11 mouse cellular contexts compared by ENCODE assay signal in the genomic region with DNA sequence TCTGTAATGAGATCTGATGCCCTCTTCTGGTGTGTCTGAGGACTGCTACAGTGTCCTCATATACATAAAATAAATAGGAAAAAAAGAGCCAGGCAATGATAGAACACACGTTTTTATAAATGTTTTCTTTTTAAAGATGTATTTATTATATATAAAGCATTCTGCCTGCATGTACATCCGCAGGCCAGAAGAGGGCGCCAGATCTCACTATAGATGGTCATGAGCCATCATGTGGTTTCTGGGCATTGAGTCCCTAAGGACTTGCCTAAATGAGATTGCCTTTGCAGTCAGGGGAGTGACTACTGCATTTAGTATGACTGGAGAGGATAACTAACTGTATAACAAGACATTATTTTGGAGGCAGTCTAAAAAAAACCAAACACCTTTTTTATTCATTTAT. TPM values are rescaled to one million over a fixed set of nuclear protein-coding genes. Genes with fewer than 3 reads are reported as not detected.
DNase-seq lines count a peak whose midpoint lies in the region; ATAC-seq and TF ChIP-seq lines count a peak whose summit lies in the region.
"Had no signal": no experiment of that assay in that cellular context is flagged by ENCODE, and none has a peak within 500 bp of the region (broad histone marks: within the 10 kb centered on the region; RNA-seq: fewer than 3 reads in every experiment).

No protein-coding gene starts in this region.

- TF ChIP-seq EP300 in CH12.LX (IDR thresholded peaks at IDR 0.05; ENCODE audit: low read length), result no peak
- TF ChIP-seq EP300 in lung, postnatal 0 days (IDR thresholded peaks at IDR 0.05), result no peak

- DNase-seq in hindbrain, postnatal 0 days (ENCODE audit: low spot score), result peak; percentile 19
- peak; percentile 56 for DNase-seq in CH12.LX (ENCODE audit: extremely low read depth)
- peak; percentile 30 for DNase-seq in lung, postnatal 0 days (ENCODE audit: low spot score)
- no peak for DNase-seq in right cerebral cortex, postnatal 14 days
- DNase-seq in urinary bladder, postnatal 36 days (ENCODE audit: low spot score in 2 of 2), result no peak

- H3K36me3 ChIP-seq in hindbrain, postnatal 0 days (ENCODE audit: insufficient read depth, low read length), result no peaks in the 10 kb centered on the region
- no peaks in the 10 kb centered on the region for H3K36me3 ChIP-seq in hindbrain, embryonic 12.5 days
- no peaks in the 10 kb centered on the region for H3K36me3 ChIP-seq in CH12.LX (replicated peaks in 1 of 2; ENCODE audit: control insufficient read depth in 1 of 2, insufficient read depth in 1 of 2, low read length in 1 of 2)
- H3K36me3 ChIP-seq in lung, postnatal 0 days (ENCODE audit: insufficient read depth, low read length), result no peaks in the 10 kb centered on the region
- H3K36me3 ChIP-seq: embryonic facial prominence, embryonic 15.5 days; lung, embryonic 15.5 days had no signal

- H3K4me2 ChIP-seq in hindbrain, postnatal 0 days (ENCODE audit: low read depth, low read length), result no peak overlapping the region
- H3K4me2 ChIP-seq in hindbrain, embryonic 12.5 days (replicated peaks), result no peak overlapping the region
- no peak overlapping the region for H3K4me2 ChIP-seq in CH12.LX (ENCODE audit: insufficient read depth, low read depth, poor library complexity, severe bottlenecking)
- no peak overlapping the region for H3K4me2 ChIP-seq in lung, postnatal 0 days (replicated peaks; ENCODE audit: low read depth, low read length)
- H3K4me2 ChIP-seq: embryonic facial prominence, embryonic 15.5 days; lung, embryonic 15.5 days had no signal

- H3K4me3 ChIP-seq in hindbrain, postnatal 0 days (ENCODE audit: low read length), result no peak overlapping the region
- H3K4me3 ChIP-seq in hindbrain, embryonic 12.5 days, result no peak overlapping the region
- H3K4me3 ChIP-seq in CH12.LX (replicated peaks in 1 of 3; ENCODE audit: low read depth in 2 of 3, low read length in 2 of 3, poor library complexity in 1 of 3), result no peak overlapping the region
- no peak overlapping the region for H3K4me3 ChIP-seq in bone marrow, adult 2 months (replicated peaks; ENCODE audit: control insufficient read depth, low read depth, low read length)
- no peak overlapping the region for H3K4me3 ChIP-seq in lung, postnatal 0 days (ENCODE audit: low read depth, low read length)
- H3K4me3 ChIP-seq: embryonic facial prominence, embryonic 15.5 days; lung, embryonic 15.5 days had no signal

- H3K9me3 ChIP-seq in hindbrain, postnatal 0 days (ENCODE audit: low read length), result no peaks in the 10 kb centered on the region
- no peaks in the 10 kb centered on the region for H3K9me3 ChIP-seq in hindbrain, embryonic 12.5 days (replicated peaks)
- H3K9me3 ChIP-seq in CH12.LX (replicated peaks; ENCODE audit: low read length), result no peaks in the 10 kb centered on the region
- H3K9me3 ChIP-seq in lung, postnatal 0 days (ENCODE audit: low read length), result no peaks in the 10 kb centered on the region
- H3K9me3 ChIP-seq: embryonic facial prominence, embryonic 15.5 days; lung, embryonic 15.5 days had no signal

- TF ChIP-seq CTCF in hindbrain, postnatal 0 days (IDR thresholded peaks at IDR 0.05; ENCODE audit: low read depth), result peak; percentile 56
- peak; percentile 58 to 61 for TF ChIP-seq CTCF in CH12.LX (conservative IDR thresholded peaks at IDR 0.05 in 1 of 2, IDR thresholded peaks at IDR 0.05 in 1 of 2; ENCODE audit: low read depth in 2 of 2, low read length in 2 of 2)
- TF ChIP-seq CTCF in bone marrow, adult 2 months (IDR thresholded peaks at IDR 0.05; ENCODE audit: control insufficient read depth, insufficient read depth, low read length), result peak; percentile 48
- peak; percentile 63 for TF ChIP-seq CTCF in lung, postnatal 0 days (IDR thresholded peaks at IDR 0.05)

- WGBS in hindbrain, postnatal 0 days, result 16% methylated on average over 3 of the region's 3 CpGs
- 17% methylated on average over 3 of the region's 3 CpGs for WGBS in hindbrain, embryonic 12.5 days
- 7% methylated on average over 3 of the region's 3 CpGs for WGBS in bone marrow, adult 2 months
- 9% methylated on average over 3 of the region's 3 CpGs for WGBS in lung, postnatal 0 days

- H3K9ac ChIP-seq in hindbrain, postnatal 0 days (replicated peaks; ENCODE audit: low read length), result no peak overlapping the region
- no peak overlapping the region for H3K9ac ChIP-seq in hindbrain, embryonic 12.5 days
- H3K9ac ChIP-seq in CH12.LX (ENCODE audit: insufficient read depth, low read depth), result no peak overlapping the region
- no peak overlapping the region for H3K9ac ChIP-seq in lung, postnatal 0 days (replicated peaks; ENCODE audit: low read depth)
- H3K9ac ChIP-seq: embryonic facial prominence, embryonic 15.5 days; lung, embryonic 15.5 days had no signal

- no peaks in the 10 kb centered on the region for H3K27me3 ChIP-seq in hindbrain, postnatal 0 days (ENCODE audit: insufficient read depth, low read length)
- no peaks in the 10 kb centered on the region for H3K27me3 ChIP-seq in hindbrain, embryonic 12.5 days
- H3K27me3 ChIP-seq in CH12.LX (replicated peaks), result no peaks in the 10 kb centered on the region
- H3K27me3 ChIP-seq in lung, postnatal 0 days (replicated peaks; ENCODE audit: insufficient read depth, low read length), result no peaks in the 10 kb centered on the region
- H3K27me3 ChIP-seq: embryonic facial prominence, embryonic 15.5 days; lung, embryonic 15.5 days had no signal

- peak; percentile 13 for TF ChIP-seq RAD21 in CH12.LX (IDR thresholded peaks at IDR 0.05; ENCODE audit: low read depth, low read length)

- no peak for TF ChIP-seq POLR2A in CH12.LX (IDR thresholded peaks at IDR 0.05; ENCODE audit: low read depth, low read length)
- TF ChIP-seq POLR2A in bone marrow, adult 2 months (IDR thresholded peaks at IDR 0.05; ENCODE audit: borderline replicate concordance, control insufficient read depth, low read depth, low read length), result no peak

- no peaks in the 10 kb centered on the region for H3K4me1 ChIP-seq in hindbrain, postnatal 0 days (ENCODE audit: insufficient read depth, low read length)
- H3K4me1 ChIP-seq in hindbrain, embryonic 12.5 days, result no peaks in the 10 kb centered on the region
- H3K4me1 ChIP-seq in CH12.LX (ENCODE audit: control insufficient read depth in 1 of 2, insufficient read depth in 2 of 2), result no peaks in the 10 kb centered on the region
- H3K4me1 ChIP-seq in bone marrow, adult 2 months (ENCODE audit: control insufficient read depth, insufficient read depth, low read length), result no peaks in the 10 kb centered on the region
- no peaks in the 10 kb centered on the region for H3K4me1 ChIP-seq in lung, postnatal 0 days (ENCODE audit: insufficient read depth, low read depth, low read length)
- H3K4me1 ChIP-seq: embryonic facial prominence, embryonic 15.5 days; lung, embryonic 15.5 days had no signal

- no peaks in the 10 kb centered on the region for H3K79me2 ChIP-seq in CH12.LX (replicated peaks; ENCODE audit: control insufficient read depth, extremely low read depth, insufficient read depth, poor library complexity, severe bottlenecking)

- in situ Hi-C loops in CH12.LX (cut with MboI; ENCODE audit: low pct_ligation_motif_present, low pct_unique_long_range_greater_than_20kb, low sequenced_read_pairs), result no loop called here

- no peak overlapping the region for H3K27ac ChIP-seq in hindbrain, postnatal 0 days
- no peak overlapping the region for H3K27ac ChIP-seq in hindbrain, embryonic 12.5 days
- no peak overlapping the region for H3K27ac ChIP-seq in CH12.LX (ENCODE audit: insufficient read depth, low read depth)
- H3K27ac ChIP-seq in bone marrow, adult 2 months (ENCODE audit: control insufficient read depth, insufficient read depth, low read depth, low read length, poor library complexity), result no peak overlapping the region
- no peak overlapping the region for H3K27ac ChIP-seq in lung, postnatal 0 days (ENCODE audit: low read length)
- H3K27ac ChIP-seq: embryonic facial prominence, embryonic 15.5 days; lung, embryonic 15.5 days had no signal

- no peak for ATAC-seq in hindbrain, postnatal 0 days
- no peak for ATAC-seq in hindbrain, embryonic 12.5 days (ENCODE audit: low FRiP score)
- no peak for ATAC-seq in lung, postnatal 0 days
- ATAC-seq in monocyte, adult 5-6 weeks (replicated peaks; ENCODE audit: insufficient number of reproducible peaks, low FRiP score, low TSS enrichment, poor library complexity, severe bottlenecking), result no peak

- dilution Hi-C loops in CH12.LX (cut with MboI; ENCODE audit: extremely low pct_ligation_motif_present, extremely low pct_unique_long_range_greater_than_20kb, low sequenced_read_pairs), result no loop called here

TF ChIP-seq in CH12.LX, 34 proteins besides CTCF, POLR2A, EP300 and RAD21:
- TF ChIP-seq ZKSCAN1 (IDR thresholded peaks at IDR 0.05; ENCODE audit: borderline replicate concordance, low read depth, low read length) (no peak), SMC3 (IDR thresholded peaks at IDR 0.05; ENCODE audit: low read depth, low read length) (peak; percentile 19; the same call in 1 of the 2 replicates), MYC (IDR thresholded peaks at IDR 0.05; ENCODE audit: low read depth, low read length) (no peak), JUND (conservative IDR thresholded peaks at IDR 0.05; ENCODE audit: low read depth, low read length) (no peak), CHD1 (IDR thresholded peaks at IDR 0.05; ENCODE audit: low read depth, low read length) (no peak), KAT2A (IDR thresholded peaks at IDR 0.05; ENCODE audit: insufficient replicate concordance, low read length) (no peak)

RNA-seq across cellular contexts. Expression of gene Taf1, which starts 27.9 kb away (rescaled TPM):
- 20.0 and 20.7 TPM in 2 replicates for total RNA-seq in hindbrain, postnatal 0 days (2014; rRNA removed)
- 12.5 and 13.4 TPM in 2 replicates for polyA plus RNA-seq in hindbrain, postnatal 0 days (2015; fragmentation: Nextera tagmentation; extraction: Ambion mirVana)
- 22.9 and 23.1 TPM in 2 replicates for polyA plus RNA-seq in hindbrain, embryonic 12.5 days (2016; fragmentation: Nextera tagmentation; extraction: Ambion mirVana)
- total RNA-seq in CH12.LX (2012; rRNA removed) (33.3 and 35.7 TPM in 2 replicates), CH12.LX (2014; rRNA removed) (33.4 and 33.6 TPM in 2 replicates)
- polyA plus RNA-seq in CH12.LX (2012; ENCODE audit: insufficient read length, low read depth), result 49.4 and 51.6 TPM in 2 replicates
- 16.0 and 30.3 TPM in 2 replicates for polyA plus RNA-seq in bone marrow, adult 2 months (2011; ENCODE audit: insufficient read depth, insufficient read length, low replicate concordance, missing spikeins)
- polyA plus RNA-seq in lung, postnatal 0 days (2015; fragmentation: Nextera tagmentation; extraction: Ambion mirVana), result 4.0 and 5.6 TPM in 2 replicates
- 55.4 to 102 TPM (median 69.7 TPM) in 3 replicates for total RNA-seq in monocyte, adult 5-6 weeks (2017)

RNA-seq across cellular contexts. Expression of gene Itgb1bp2, which starts 55.7 kb away (rescaled TPM):
- total RNA-seq in hindbrain, postnatal 0 days (2014; rRNA removed), result 1.6 and 4.9 TPM in 2 replicates
- 0.58 and 1.1 TPM in 2 replicates for polyA plus RNA-seq in hindbrain, postnatal 0 days (2015; fragmentation: Nextera tagmentation; extraction: Ambion mirVana)
- polyA plus RNA-seq in hindbrain, embryonic 12.5 days (2016; fragmentation: Nextera tagmentation; extraction: Ambion mirVana), result 3.7 and 7.5 TPM in 2 replicates
- total RNA-seq in CH12.LX (2012; rRNA removed) (0.88 and 1.3 TPM in 2 replicates), CH12.LX (2014; rRNA removed) (1.1 and 1.6 TPM in 2 replicates)
- polyA plus RNA-seq in CH12.LX (2012; ENCODE audit: insufficient read length, low read depth), result 1.2 and 1.4 TPM in 2 replicates
- polyA plus RNA-seq in bone marrow, adult 2 months (2011; ENCODE audit: insufficient read depth, insufficient read length, low replicate concordance, missing spikeins), result 2.4 and 4.1 TPM in 2 replicates
- 2.3 and 3.0 TPM in 2 replicates for polyA plus RNA-seq in lung, postnatal 0 days (2015; fragmentation: Nextera tagmentation; extraction: Ambion mirVana)
- 0.64 to 2.6 TPM in 2 of 3 replicates, not detected in the other for total RNA-seq in monocyte, adult 5-6 weeks (2017)
- polyA plus RNA-seq: testis, adult 2 months had no signal

Comparison
In these comparisons a context has a peak if more than half of its experiments do, and no peak if none do; other contexts are left out.
1. DNase-seq: peak in hindbrain, postnatal 0 days (single experiment), CH12.LX (single experiment) and lung, postnatal 0 days (single experiment); none in right cerebral cortex, postnatal 14 days (single experiment) and urinary bladder, postnatal 36 days (0 of 2).
2. Peak in every context shown above with its lines, with median percentiles within 50 percentile points of each other: CTCF ChIP-seq.